Mouse (Mus musculus): Measurements from ENCODE around the gene Rad50. TPM values are rescaled to one million over a fixed set of nuclear protein-coding genes. Genes with fewer than 3 reads are reported as not detected.

Rad50 gene
- polyA plus RNA-seq, 1 experiment from 2014 or later: 12.0 TPM

- Histone ChIP-seq H3K4me2 (ENCODE audit: low read depth, low read length) (peak overlapping the region; percentile 96), H3K27me3 (ENCODE audit: control insufficient read depth, insufficient read depth, low read length) (no peaks in the 10 kb centered on the region), H3K9me3 (ENCODE audit: control insufficient read depth, low read length) (no peaks in the 10 kb centered on the region), H3K36me3 (ENCODE audit: control insufficient read depth, insufficient read depth, low read length) (no peaks in the 10 kb centered on the region), H3K4me1 (ENCODE audit: control insufficient read depth, insufficient read depth, low read length) (0 out of 2 replicates have a peak, but pooled peaks cover 4% of the 10 kb centered on the region), H3K4me3 (ENCODE audit: low read depth, low read length) (peak overlapping the region; percentile 82), H3K27ac (ENCODE audit: low read depth, low read length) (no peak overlapping the region), H3K9ac (replicated peaks; ENCODE audit: low read depth, low read length) (no peak overlapping the region)
- WGBS: 88% methylated on average over 3 of the region's 3 CpGs
- ATAC-seq (ENCODE audit: low read depth): no peak
Measured at GRCm38 (mm10) chr11:53707718-53708009, 545 bp upstream of the Rad50 start.

GRCm38 (mm10) chr11:53706236-53706933, 734 bp downstream of the Rad50 start:
- Histone ChIP-seq H3K4me1 (ENCODE audit: control insufficient read depth, insufficient read depth, low read length) (0 out of 2 replicates have a peak, but pooled peaks cover 4% of the 10 kb centered on the region), H3K36me3 (ENCODE audit: control insufficient read depth, insufficient read depth, low read length) (no peaks in the 10 kb centered on the region), H3K9me3 (ENCODE audit: control insufficient read depth, low read length) (no peaks in the 10 kb centered on the region), H3K4me2 (ENCODE audit: low read depth, low read length) (peak overlapping the region; percentile 96), H3K27me3 (ENCODE audit: control insufficient read depth, insufficient read depth, low read length) (no peaks in the 10 kb centered on the region), H3K9ac (replicated peaks; ENCODE audit: low read depth, low read length) (peak overlapping the region; percentile 57), H3K27ac (ENCODE audit: low read depth, low read length) (0 out of 2 replicates have a peak overlapping the region, but pooled peaks have one; percentile 16), H3K4me3 (ENCODE audit: low read depth, low read length) (peak overlapping the region; percentile 82)
- WGBS: 8% methylated on average over 29 of the region's 29 CpGs
- ATAC-seq (ENCODE audit: low read depth): peak; percentile 78

GRCm38 (mm10) chr11:53699351-53699750, 7.8 kb downstream of the Rad50 start:
- WGBS: 95% methylated on average over 4 of the region's 4 CpGs
- Histone ChIP-seq H3K36me3 (ENCODE audit: control insufficient read depth, insufficient read depth, low read length) (no peaks in the 10 kb centered on the region; the same call in 1 of the 2 replicates), H3K4me1 (ENCODE audit: control insufficient read depth, insufficient read depth, low read length) (no peaks in the 10 kb centered on the region), H3K27ac (ENCODE audit: low read depth, low read length) (no peak overlapping the region), H3K27me3 (ENCODE audit: control insufficient read depth, insufficient read depth, low read length) (no peaks in the 10 kb centered on the region), H3K4me3 (ENCODE audit: low read depth, low read length) (no peak overlapping the region), H3K9me3 (ENCODE audit: control insufficient read depth, low read length) (no peaks in the 10 kb centered on the region), H3K9ac (replicated peaks; ENCODE audit: low read depth, low read length) (no peak overlapping the region), H3K4me2 (ENCODE audit: low read depth, low read length) (no peak overlapping the region)
- ATAC-seq (ENCODE audit: low read depth): no peak

DNA sequence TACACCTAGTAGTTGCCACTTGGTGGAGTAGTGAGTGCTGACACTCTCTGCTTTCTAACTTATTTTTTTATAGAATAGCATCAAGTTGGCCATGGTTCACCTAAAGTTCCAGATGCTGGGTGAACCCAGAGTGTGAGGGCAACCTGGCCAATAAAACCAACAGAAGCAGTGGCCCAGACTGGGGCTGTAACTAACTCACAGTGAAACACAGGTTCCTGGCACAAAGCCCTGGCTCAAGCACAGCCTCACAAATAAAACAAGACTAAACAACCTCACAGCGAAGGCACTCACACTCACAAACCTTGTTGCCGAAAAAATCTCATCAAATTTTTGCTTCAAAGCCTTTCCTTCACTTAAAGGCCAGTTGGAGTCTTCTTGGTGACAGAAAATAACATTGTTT, 8.6 kb downstream of the Rad50 start:
- no peaks in the 10 kb centered on the region for H3K9me3 ChIP-seq (ENCODE audit: control insufficient read depth, low read length)
- no peak overlapping the region for H3K4me2 ChIP-seq (ENCODE audit: low read depth, low read length)
- H3K9ac ChIP-seq (replicated peaks; ENCODE audit: low read depth, low read length): no peak overlapping the region
- H3K27ac ChIP-seq (ENCODE audit: low read depth, low read length): no peak overlapping the region
- H3K27me3 ChIP-seq (ENCODE audit: control insufficient read depth, insufficient read depth, low read length): no peaks in the 10 kb centered on the region
- 95% methylated on average over 2 of the region's 2 CpGs for WGBS
- H3K4me3 ChIP-seq (ENCODE audit: low read depth, low read length): no peak overlapping the region
- H3K4me1 ChIP-seq (ENCODE audit: control insufficient read depth, insufficient read depth, low read length): no peaks in the 10 kb centered on the region
- no peaks in the 10 kb centered on the region; the same call in 1 of the 2 replicates for H3K36me3 ChIP-seq (ENCODE audit: control insufficient read depth, insufficient read depth, low read length)
- no peak for ATAC-seq (ENCODE audit: low read depth)

DNA sequence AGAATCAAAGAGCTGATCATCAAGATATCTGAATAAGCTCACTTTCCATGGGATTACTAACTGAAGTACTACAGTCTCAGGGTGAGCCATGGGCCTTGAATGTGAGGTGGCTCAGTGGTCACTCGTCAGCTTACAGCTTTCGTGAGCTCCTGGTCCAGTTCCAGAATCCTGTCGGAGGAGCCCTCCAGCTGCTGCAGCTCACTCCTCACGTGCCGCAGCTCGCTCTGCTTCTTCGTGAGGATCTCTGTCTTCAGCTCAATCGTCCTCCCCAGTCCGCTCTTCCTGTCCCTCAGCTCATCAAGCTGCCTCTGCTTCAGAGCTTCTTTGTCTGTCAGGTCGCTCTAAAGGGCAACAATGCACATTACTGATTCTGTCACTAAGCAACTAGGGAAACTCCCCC, 15.1 kb downstream of the Rad50 start:
- H3K4me3 ChIP-seq (ENCODE audit: low read depth, low read length): no peak overlapping the region
- no peaks in the 10 kb centered on the region; the same call in 1 of the 2 replicates for H3K36me3 ChIP-seq (ENCODE audit: control insufficient read depth, insufficient read depth, low read length)
- WGBS: 41% methylated on average over 10 of the region's 10 CpGs
- no peaks in the 10 kb centered on the region for H3K4me1 ChIP-seq (ENCODE audit: control insufficient read depth, insufficient read depth, low read length)
- no peak for ATAC-seq (ENCODE audit: low read depth)
- no peak overlapping the region for H3K4me2 ChIP-seq (ENCODE audit: low read depth, low read length)
- no peak overlapping the region for H3K27ac ChIP-seq (ENCODE audit: low read depth, low read length)
- H3K9me3 ChIP-seq (ENCODE audit: control insufficient read depth, low read length): no peaks in the 10 kb centered on the region
- H3K27me3 ChIP-seq (ENCODE audit: control insufficient read depth, insufficient read depth, low read length): no peaks in the 10 kb centered on the region
- H3K9ac ChIP-seq (replicated peaks; ENCODE audit: low read depth, low read length): no peak overlapping the region

DNA sequence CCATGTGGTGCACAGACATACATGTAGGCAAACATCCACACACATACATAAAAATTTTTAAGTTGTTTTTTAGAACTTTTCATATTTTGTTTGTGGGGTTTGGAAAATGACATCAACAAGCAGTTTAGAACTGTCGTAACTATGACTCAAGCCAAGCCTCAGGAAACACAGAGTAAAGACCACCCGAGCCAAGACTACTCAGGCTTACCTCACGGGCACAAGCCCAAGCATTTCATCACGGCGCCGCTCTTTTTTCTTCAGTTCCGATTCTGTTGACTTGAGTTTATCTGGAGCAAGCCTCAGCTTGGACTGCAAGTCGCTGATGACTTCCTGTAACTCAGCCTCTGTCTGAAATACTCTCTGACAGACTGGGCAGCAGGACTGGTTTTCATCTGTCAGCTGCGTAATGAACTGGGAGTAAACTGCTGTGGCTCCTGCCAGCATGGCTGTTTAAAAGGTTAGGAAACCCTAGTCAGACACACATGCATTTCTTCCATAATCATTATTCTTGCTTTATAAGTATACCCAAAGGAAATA, 24.1 kb downstream of the Rad50 start:
- no peaks in the 10 kb centered on the region for H3K4me1 ChIP-seq (ENCODE audit: control insufficient read depth, insufficient read depth, low read length)
- ATAC-seq (ENCODE audit: low read depth): no peak
- H3K9ac ChIP-seq (replicated peaks; ENCODE audit: low read depth, low read length): no peak overlapping the region
- H3K9me3 ChIP-seq (ENCODE audit: control insufficient read depth, low read length): no peaks in the 10 kb centered on the region
- H3K27me3 ChIP-seq (ENCODE audit: control insufficient read depth, insufficient read depth, low read length): no peaks in the 10 kb centered on the region
- peaks cover 3% of the 10 kb centered on the region; the same call in 1 of the 2 replicates for H3K36me3 ChIP-seq (ENCODE audit: control insufficient read depth, insufficient read depth, low read length)
- no peak overlapping the region for H3K4me3 ChIP-seq (ENCODE audit: low read depth, low read length)
- WGBS: 94% methylated on average over 9 of the region's 9 CpGs
- no peak overlapping the region for H3K27ac ChIP-seq (ENCODE audit: low read depth, low read length)
- no peak overlapping the region for H3K4me2 ChIP-seq (ENCODE audit: low read depth, low read length)

DNA sequence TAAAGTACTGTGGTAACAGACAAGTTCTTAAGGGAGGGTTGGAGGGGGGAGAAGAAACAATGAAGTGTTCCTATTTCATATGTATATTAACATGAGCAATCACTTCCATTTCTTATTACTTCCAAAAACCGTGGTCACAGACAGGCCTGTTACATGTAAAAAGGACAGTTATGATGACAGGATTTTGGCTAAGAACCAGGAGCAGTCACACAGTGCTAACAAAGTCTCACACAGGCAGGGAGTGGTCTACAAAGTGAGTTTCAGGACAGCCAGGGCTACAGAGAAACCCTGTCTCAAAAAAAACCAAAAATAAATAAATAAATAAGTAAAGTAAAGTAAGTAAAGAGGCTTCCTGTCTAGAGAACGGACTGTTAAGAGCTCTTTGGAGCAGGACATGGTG, 24.9 kb downstream of the Rad50 start:
- H3K4me3 ChIP-seq (ENCODE audit: low read depth, low read length): no peak overlapping the region
- WGBS: 95% methylated on average over 2 of the region's 2 CpGs
- H3K9me3 ChIP-seq (ENCODE audit: control insufficient read depth, low read length): no peaks in the 10 kb centered on the region
- H3K27ac ChIP-seq (ENCODE audit: low read depth, low read length): no peak overlapping the region
- H3K4me2 ChIP-seq (ENCODE audit: low read depth, low read length): no peak overlapping the region
- H3K36me3 ChIP-seq (ENCODE audit: control insufficient read depth, insufficient read depth, low read length): peaks cover 3% of the 10 kb centered on the region; the same call in 1 of the 2 replicates
- no peaks in the 10 kb centered on the region for H3K4me1 ChIP-seq (ENCODE audit: control insufficient read depth, insufficient read depth, low read length)
- no peak overlapping the region for H3K9ac ChIP-seq (replicated peaks; ENCODE audit: low read depth, low read length)
- H3K27me3 ChIP-seq (ENCODE audit: control insufficient read depth, insufficient read depth, low read length): no peaks in the 10 kb centered on the region
- no peak for ATAC-seq (ENCODE audit: low read depth)

DNA sequence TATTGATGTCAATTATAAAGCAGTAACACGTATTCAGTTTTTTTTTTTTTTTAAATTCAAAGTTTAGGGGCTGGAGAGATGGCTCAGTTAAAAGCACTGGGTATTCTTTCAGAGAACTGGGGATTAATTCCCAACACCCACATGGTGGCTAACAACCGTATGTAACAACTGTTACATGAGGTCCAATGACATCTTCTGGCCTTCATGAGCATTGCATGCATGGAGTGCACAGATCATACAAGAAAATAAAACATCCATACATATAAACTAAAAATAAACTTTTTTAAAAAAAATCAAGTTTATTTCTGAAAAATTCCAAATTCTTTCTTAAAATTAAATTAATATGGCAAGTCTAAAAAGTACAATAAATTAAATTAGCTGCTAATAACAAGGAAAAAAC, 25.4 kb downstream of the Rad50 start:
- H3K27ac ChIP-seq (ENCODE audit: low read depth, low read length): no peak overlapping the region
- H3K36me3 ChIP-seq (ENCODE audit: control insufficient read depth, insufficient read depth, low read length): peaks cover 3% of the 10 kb centered on the region; the same call in 1 of the 2 replicates
- no peak overlapping the region for H3K4me3 ChIP-seq (ENCODE audit: low read depth, low read length)
- no peak overlapping the region for H3K9ac ChIP-seq (replicated peaks; ENCODE audit: low read depth, low read length)
- H3K9me3 ChIP-seq (ENCODE audit: control insufficient read depth, low read length): no peaks in the 10 kb centered on the region
- no peaks in the 10 kb centered on the region for H3K27me3 ChIP-seq (ENCODE audit: control insufficient read depth, insufficient read depth, low read length)
- H3K4me1 ChIP-seq (ENCODE audit: control insufficient read depth, insufficient read depth, low read length): no peaks in the 10 kb centered on the region
- WGBS: 96% methylated on average over 2 of the region's 2 CpGs
- H3K4me2 ChIP-seq (ENCODE audit: low read depth, low read length): no peak overlapping the region
- no peak for ATAC-seq (ENCODE audit: low read depth)

GRCm38 (mm10) chr11:53680141-53680540, 27.0 kb downstream of the Rad50 start:
- Histone ChIP-seq H3K4me2 (ENCODE audit: low read depth, low read length) (no peak overlapping the region), H3K36me3 (ENCODE audit: control insufficient read depth, insufficient read depth, low read length) (peaks cover 3% of the 10 kb centered on the region; the same call in 1 of the 2 replicates), H3K4me3 (ENCODE audit: low read depth, low read length) (no peak overlapping the region), H3K27ac (ENCODE audit: low read depth, low read length) (no peak overlapping the region), H3K9ac (replicated peaks; ENCODE audit: low read depth, low read length) (no peak overlapping the region), H3K27me3 (ENCODE audit: control insufficient read depth, insufficient read depth, low read length) (no peaks in the 10 kb centered on the region), H3K9me3 (ENCODE audit: control insufficient read depth, low read length) (no peaks in the 10 kb centered on the region), H3K4me1 (ENCODE audit: control insufficient read depth, insufficient read depth, low read length) (no peaks in the 10 kb centered on the region)
- ATAC-seq (ENCODE audit: low read depth): no peak
- WGBS: 89% methylated on average over 4 of the region's 4 CpGs

All from neural tube, embryonic 14.5 days (tissue).